Mouse (Mus musculus) C2C12 (cell line): ENCODE results near the gene Zfp423. TPM values are rescaled to one million over a fixed set of nuclear protein-coding genes. Genes with fewer than 3 reads are reported as not detected.

Source experiments
- H3K27me3 ChIP-seq: one replicate; pipeline ENCODE4 v1.6.1; 2011; ENCODE audit not compliant: control insufficient read depth, insufficient read depth, insufficient read length
- H3K36me3 ChIP-seq: one replicate; pipeline ENCODE4 v1.6.1; 2011; ENCODE audit not compliant: control insufficient read depth, insufficient read depth
- H3K4me3 ChIP-seq: one replicate; pipeline ENCODE4 v1.5.1; 2011; ENCODE audit warnings: mild to moderate bottlenecking, control low read depth; ENCODE audit not compliant: poor library complexity, insufficient read depth, severe bottlenecking
- H3K79me2 ChIP-seq: one replicate; pipeline ENCODE4 v1.6.1; 2011; ENCODE audit not compliant: control insufficient read depth, insufficient read depth
- H3K79me3 ChIP-seq: one replicate; pipeline ENCODE4 v1.6.1; 2011; ENCODE audit warnings: low read depth, control low read depth
- H3ac ChIP-seq: one replicate; pipeline ENCODE3; 2011; ENCODE audit warnings: low read depth; ENCODE audit not compliant: control insufficient read depth, insufficient read length
- CEBPB ChIP-seq: IDR thresholded peaks from one replicate; pipeline ENCODE4 v1.6.1; 2011; ENCODE audit warnings: low read depth, mild to moderate bottlenecking, control low read depth, moderate library complexity
- CTCF ChIP-seq: IDR thresholded peaks from one replicate; pipeline ENCODE4 v1.5.1; 2011; ENCODE audit not compliant: control insufficient read depth, insufficient read depth, insufficient read length
- FOSL1 ChIP-seq: IDR thresholded peaks from one replicate; pipeline ENCODE4 v1.8.0; 2011; ENCODE audit warnings: mild to moderate bottlenecking, low read length; ENCODE audit not compliant: poor library complexity, insufficient read depth, severe bottlenecking
- MAX ChIP-seq: IDR thresholded peaks from one replicate; pipeline ENCODE4 v1.6.1; 2011; ENCODE audit warnings: mild to moderate bottlenecking, control low read depth
- MYOD1 ChIP-seq: IDR thresholded peaks from one replicate; pipeline ENCODE4 v1.6.1; 2011; ENCODE audit warnings: low read depth; ENCODE audit not compliant: control insufficient read depth, insufficient read length
- MYOG ChIP-seq: IDR thresholded peaks from one replicate; pipeline ENCODE4 v1.6.1; 2011; ENCODE audit not compliant: control insufficient read depth, insufficient read length; ENCODE audit errors: extremely low read depth
- USF1 ChIP-seq: IDR thresholded peaks from one replicate; pipeline ENCODE4 v1.6.1; 2011; ENCODE audit warnings: low read depth, mild to moderate bottlenecking, control low read depth, moderate library complexity
- polyA plus RNA-seq: library from polyadenylated mRNA; unstranded; fragments of >200 nt; fragmentation: generic; extraction: Trizol; gene quantifications from one replicate; pipeline ENCODE4 v1.2.1, GENCODE M21; 2012; ENCODE audit warnings: missing spikeins

The Zfp423 gene
- polyA plus RNA-seq, 1 experiment, result 0.14 TPM

- no peaks in the 10 kb centered on the region for H3K79me3 ChIP-seq
- peaks cover 7% of the 10 kb centered on the region for H3K27me3 ChIP-seq
- no peak overlapping the region for H3ac ChIP-seq
- H3K79me2 ChIP-seq, result no peaks in the 10 kb centered on the region
- no peak overlapping the region for H3K4me3 ChIP-seq
- no peaks in the 10 kb centered on the region for H3K36me3 ChIP-seq
- no peak for TF ChIP-seq MYOD1
- no peak for TF ChIP-seq CTCF
- TF ChIP-seq CEBPB, result no peak
- TF ChIP-seq FOSL1, result no peak
- no peak for TF ChIP-seq MAX
- TF ChIP-seq MYOG, result no peak
- no peak for TF ChIP-seq USF1
Measured at GRCm38 (mm10) chr8:87660916-87661910, 298.2 kb downstream of the Zfp423 start.

GRCm38 (mm10) chr8:87660029-87660915 is 299.1 kb downstream of the Zfp423 start:
- Histone ChIP-seq H3K79me2 (no peaks in the 10 kb centered on the region), H3K79me3 (no peaks in the 10 kb centered on the region), H3K36me3 (no peaks in the 10 kb centered on the region), H3K27me3 (peaks cover 7% of the 10 kb centered on the region), H3ac (no peak overlapping the region), H3K4me3 (no peak overlapping the region)
- TF ChIP-seq FOSL1 (no peak), MYOD1 (no peak), CTCF (no peak)

GRCm38 (mm10) chr8:87657488-87657887 is 301.9 kb downstream of the Zfp423 start:
- TF ChIP-seq MYOG (no peak), MYOD1 (no peak), FOSL1 (no peak), USF1 (no peak), CTCF (no peak), CEBPB (no peak), MAX (no peak)
- Histone ChIP-seq H3K27me3 (peaks cover 7% of the 10 kb centered on the region), H3K79me3 (no peaks in the 10 kb centered on the region), H3K79me2 (no peaks in the 10 kb centered on the region), H3K4me3 (no peak overlapping the region), H3K36me3 (no peaks in the 10 kb centered on the region), H3ac (no peak overlapping the region)

- Histone ChIP-seq H3K79me2 (no peaks in the 10 kb centered on the region), H3K4me3 (no peak overlapping the region), H3K79me3 (no peaks in the 10 kb centered on the region), H3K27me3 (peaks cover 7% of the 10 kb centered on the region), H3ac (no peak overlapping the region), H3K36me3 (no peaks in the 10 kb centered on the region)
- no peak for TF ChIP-seq MYOG
Measured at GRCm38 (mm10) chr8:87656484-87657230, 302.7 kb downstream of the Zfp423 start.

GRCm38 (mm10) chr8:87655946-87656345 is 303.4 kb downstream of the Zfp423 start:
- Histone ChIP-seq H3K79me3 (no peaks in the 10 kb centered on the region), H3K79me2 (no peaks in the 10 kb centered on the region), H3ac (no peak overlapping the region), H3K27me3 (peaks cover 7% of the 10 kb centered on the region), H3K36me3 (no peaks in the 10 kb centered on the region), H3K4me3 (no peak overlapping the region)
- no peak for TF ChIP-seq USF1
- TF ChIP-seq CTCF, result no peak
- no peak for TF ChIP-seq MYOD1
- TF ChIP-seq CEBPB, result no peak
- no peak for TF ChIP-seq MAX
- TF ChIP-seq FOSL1, result no peak
- no peak for TF ChIP-seq MYOG
